Mouse (Mus musculus) thymus, postnatal 14 days (tissue): ENCODE measurements at regions not wholly inside any gene's neighbourhood (a gene's known extent, or its start where the extent isn't known, plus 50 kb on each side); places are given as distances from the start of the nearest gene placed in this dataset.

Experiments used
- DNase-seq: peaks from one replicate; pipeline ENCODE4 v3.0.0; 2021

GRCm38 (mm10) chr10:66807261-66807968, 288.5 kb upstream of the Jmjd1c start:
- DNase-seq: peak; percentile 40

GRCm38 (mm10) chr10:66812515-66813260, 283.2 kb upstream of the Jmjd1c start:
- no peak for DNase-seq

GRCm38 (mm10) chr10:66813850-66814564, 281.9 kb upstream of the Jmjd1c start:
- peak; percentile 9 for DNase-seq

- DNase-seq: peak; percentile 54
These were observed 281.2 kb upstream of the Jmjd1c start for GRCm38 (mm10) chr10:66814565-66815201.

- DNase-seq: no peak
These were observed 280.0 kb upstream of the Jmjd1c start for GRCm38 (mm10) chr10:66815951-66816350.

GRCm38 (mm10) chr10:66816776-66817175, 279.1 kb upstream of the Jmjd1c start:
- no peak for DNase-seq

GRCm38 (mm10) chr10:66817876-66818275, 278.0 kb upstream of the Jmjd1c start:
- DNase-seq: no peak

- no peak for DNase-seq
These were observed 276.4 kb upstream of the Jmjd1c start for GRCm38 (mm10) chr10:66819517-66819916.

- no peak for DNase-seq
These were observed 270.2 kb upstream of the Jmjd1c start for GRCm38 (mm10) chr10:66825737-66826136.

GRCm38 (mm10) chr10:66826327-66826726, 269.6 kb upstream of the Jmjd1c start:
- no peak for DNase-seq

- no peak for DNase-seq
These were observed 261.0 kb upstream of the Jmjd1c start for GRCm38 (mm10) chr10:66834974-66835373.

GRCm38 (mm10) chr10:66839058-66839457, 256.9 kb upstream of the Jmjd1c start:
- DNase-seq: no peak

GRCm38 (mm10) chr10:66843258-66843657, 252.7 kb upstream of the Jmjd1c start:
- no peak for DNase-seq

GRCm38 (mm10) chr10:66848778-66849177, 247.1 kb upstream of the Jmjd1c start:
- DNase-seq: no peak

- DNase-seq: no peak
These were observed 246.2 kb upstream of the Jmjd1c start for GRCm38 (mm10) chr10:66849681-66850080.

- DNase-seq: no peak
These were observed 244.9 kb upstream of the Jmjd1c start for GRCm38 (mm10) chr10:66850972-66851478.

GRCm38 (mm10) chr10:66851841-66852240, 244.1 kb upstream of the Jmjd1c start:
- no peak for DNase-seq

GRCm38 (mm10) chr10:66852708-66853107, 243.2 kb upstream of the Jmjd1c start:
- peak; percentile 16 for DNase-seq

- DNase-seq: peak; percentile 87
These were observed 242.7 kb upstream of the Jmjd1c start for GRCm38 (mm10) chr10:66853258-66853657.

- DNase-seq: no peak
These were observed 241.0 kb upstream of the Jmjd1c start for GRCm38 (mm10) chr10:66854895-66855294.

GRCm38 (mm10) chr10:66857330-66857729, 238.6 kb upstream of the Jmjd1c start:
- no peak for DNase-seq

GRCm38 (mm10) chr10:66861421-66861820, 234.5 kb upstream of the Jmjd1c start:
- DNase-seq: no peak
